Mouse (Mus musculus): ENCODE data around the gene Gm49416. TPM values are rescaled to one million over a fixed set of nuclear protein-coding genes. Genes with fewer than 3 reads are reported as not detected.
"Not testable (repeated sequence)": the region's sequence is repeated elsewhere in the genome, so short reads cannot be mapped to it uniquely, and the experiment has no call there.

The Gm49416 gene
- polyA plus RNA-seq, 1 experiment from 2014 or later = not detected

GRCm38 (mm10) chr19:8881034-8881392 is 7.7 kb upstream of the Gm49416 start:
- H3K4me2 ChIP-seq = peak overlapping the region; percentile 87
- peak overlapping the region; percentile 93 for H3K9ac ChIP-seq
- H3K4me1 ChIP-seq = peaks cover 9% of the 10 kb centered on the region
- H3K9me3 ChIP-seq = no peaks in the 10 kb centered on the region
- WGBS = 20% methylated on average over 3 of the region's 3 CpGs
- no peaks in the 10 kb centered on the region for H3K27me3 ChIP-seq
- H3K27ac ChIP-seq = no peak overlapping the region
- peak overlapping the region; percentile 86 for H3K4me3 ChIP-seq
- peaks cover 25% of the 10 kb centered on the region for H3K36me3 ChIP-seq
- no peak for ATAC-seq (ENCODE audit: insufficient number of reproducible peaks, insufficient read depth, low FRiP score, low TSS enrichment, low read depth)

- H3K4me1 ChIP-seq = peaks cover 19% of the 10 kb centered on the region
- H3K4me2 ChIP-seq = no peak within 1 kb of the TSS
- WGBS = 79% methylated on average over 3 of the region's 3 CpGs
- no peak within 1 kb of the TSS for H3K9ac ChIP-seq
- H3K36me3 ChIP-seq = peaks cover 10% of the 10 kb centered on the region
- ATAC-seq (ENCODE audit: insufficient number of reproducible peaks, insufficient read depth, low FRiP score, low TSS enrichment, low read depth) = no peak
- H3K27me3 ChIP-seq = no peaks in the 10 kb centered on the region
- no peaks in the 10 kb centered on the region for H3K9me3 ChIP-seq
- no peak within 1 kb of the TSS for H3K4me3 ChIP-seq
- no peak within 1 kb of the TSS for H3K27ac ChIP-seq
Measured at GRCm38 (mm10) chr19:8883616-8884015, 5.1 kb upstream of the Gm49416 start, which contains the start of the genes Lbhd1 and Gm49403. Lbhd1 (plus strand) TSS chr19:8883732. Gm49403 (plus strand) TSS chr19:8883930.

- H3K9me3 ChIP-seq = no peaks in the 10 kb centered on the region
- H3K27me3 ChIP-seq = no peaks in the 10 kb centered on the region
- WGBS = 45% methylated on average over 1 of the region's 1 CpGs
- peak overlapping the region; percentile 71 for H3K4me3 ChIP-seq
- H3K4me1 ChIP-seq = peaks cover 17% of the 10 kb centered on the region
- peaks cover 16% of the 10 kb centered on the region for H3K36me3 ChIP-seq
- H3K9ac ChIP-seq = peak overlapping the region; percentile 93; the same call in 1 of the 2 replicates
- peak overlapping the region; percentile 91 for H3K27ac ChIP-seq
- no peak for ATAC-seq (ENCODE audit: insufficient number of reproducible peaks, insufficient read depth, low FRiP score, low TSS enrichment, low read depth)
- H3K4me2 ChIP-seq = peak overlapping the region; percentile 67
Measured at GRCm38 (mm10) chr19:8886916-8887584, 1.7 kb upstream of the Gm49416 start.

DNA sequence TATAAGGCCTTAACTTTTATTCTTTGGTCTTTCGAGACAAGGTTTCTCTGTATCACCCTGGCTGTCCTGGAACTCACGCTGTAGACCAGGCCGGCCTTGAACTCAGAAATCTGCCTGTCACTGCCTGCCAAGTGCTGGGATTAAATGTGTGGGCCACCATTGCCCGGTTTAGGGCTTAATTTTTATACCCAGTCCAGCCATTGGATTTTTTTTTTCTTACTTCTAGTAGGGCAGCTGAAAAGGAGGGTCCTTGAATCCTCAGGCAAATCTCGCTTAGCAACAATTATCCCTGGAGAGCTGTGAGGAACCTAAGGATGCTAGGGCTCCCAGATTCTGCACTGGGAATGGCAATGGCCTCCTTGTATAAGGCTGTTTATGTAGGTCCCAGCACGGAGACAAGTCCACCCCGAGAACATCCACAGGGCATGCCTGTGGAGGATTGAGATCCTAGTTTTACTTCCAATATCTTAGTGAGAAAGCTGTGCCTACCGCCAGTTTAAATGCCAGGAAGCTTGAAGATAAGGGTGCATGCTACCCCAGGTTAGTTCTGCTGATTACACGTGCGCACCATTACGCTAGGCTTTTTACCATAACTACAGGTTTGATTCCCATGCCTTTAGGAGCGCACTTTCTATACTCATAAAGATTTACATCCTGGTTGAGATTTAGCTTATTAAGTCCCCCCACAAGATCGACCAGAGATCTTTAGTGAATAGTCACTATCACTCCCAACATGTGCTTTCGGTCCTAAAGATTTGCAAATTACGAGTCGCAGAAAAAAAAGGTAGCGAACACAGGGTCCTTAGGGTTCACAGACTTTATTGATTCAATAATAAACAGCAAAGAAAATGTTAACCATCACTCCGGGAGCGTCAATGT is 902 bp upstream of the Gm49416 start:
- Histone ChIP-seq H3K36me3 (peaks cover 16% of the 10 kb centered on the region), H3K9me3 (no peaks in the 10 kb centered on the region), H3K27ac (peak overlapping the region; percentile 91), H3K27me3 (no peaks in the 10 kb centered on the region), H3K9ac (peak overlapping the region; percentile 93), H3K4me1 (peaks cover 17% of the 10 kb centered on the region), H3K4me3 (peak overlapping the region; percentile 71), H3K4me2 (peak overlapping the region; percentile 67)
- no peak for ATAC-seq (ENCODE audit: insufficient number of reproducible peaks, insufficient read depth, low FRiP score, low TSS enrichment, low read depth)
- WGBS = 14% methylated on average over 19 of the region's 19 CpGs

DNA sequence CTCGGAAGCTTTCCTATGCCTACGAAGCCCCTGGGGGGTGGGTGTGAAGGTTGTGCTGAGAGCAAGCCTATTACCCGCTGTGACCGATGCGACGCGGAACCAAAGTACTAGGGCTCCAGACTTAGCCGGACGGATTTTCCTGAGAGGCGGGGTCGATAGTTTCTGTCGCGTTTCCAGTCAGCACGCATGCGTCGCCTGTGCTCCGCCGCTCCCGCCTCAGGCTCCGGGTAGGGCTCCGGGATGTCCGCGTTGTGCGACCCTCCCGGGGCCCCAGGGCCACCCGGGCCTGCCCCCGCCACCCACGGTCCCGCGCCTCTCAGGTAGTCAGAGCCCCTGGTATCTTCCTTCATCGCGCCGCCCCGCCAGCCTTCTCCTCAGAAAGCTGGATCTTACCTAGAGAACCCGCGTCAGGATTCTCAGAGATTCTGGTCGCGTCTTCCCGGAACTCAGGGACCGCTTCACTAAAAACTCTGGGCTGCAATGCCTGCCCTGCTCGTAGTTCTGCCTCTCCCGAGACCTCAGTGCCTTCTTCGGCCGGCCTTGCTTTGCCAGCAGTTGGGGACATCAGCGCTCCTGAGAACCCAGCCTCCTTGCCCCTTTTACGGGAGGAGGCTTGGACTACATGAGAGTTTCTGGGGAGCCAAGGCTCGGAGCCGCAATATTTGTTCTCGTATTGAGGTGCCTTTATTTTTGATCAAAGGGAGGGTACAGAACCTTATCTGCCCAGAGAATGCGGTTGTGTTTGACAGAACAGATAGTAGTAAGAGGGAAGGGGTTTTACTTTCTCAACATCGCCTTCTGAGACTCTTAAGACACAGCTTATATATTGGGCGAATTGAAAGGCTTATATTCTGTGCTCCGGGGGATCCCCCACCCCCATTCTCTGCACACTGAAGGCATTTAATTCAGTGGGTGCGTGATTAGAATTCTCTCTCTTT is 4.4 kb downstream of the Gm49416 start, which contains the start of gene Ints5:
TSS of gene Ints5 (plus strand) at position 177 of the 938 bp plus-strand sequence.
- 3% methylated on average over 54 of the region's 54 CpGs for WGBS
- peak within 1 kb of the TSS; percentile 95 for H3K9ac ChIP-seq
- no peaks in the 10 kb centered on the region for H3K9me3 ChIP-seq
- peaks cover 43% of the 10 kb centered on the region for H3K36me3 ChIP-seq
- peak within 1 kb of the TSS; percentile 84 for H3K4me3 ChIP-seq
- peak within 1 kb of the TSS; percentile 84 for H3K27ac ChIP-seq
- no peaks in the 10 kb centered on the region for H3K27me3 ChIP-seq
- peak within 1 kb of the TSS; percentile 82 for H3K4me2 ChIP-seq
- peak; percentile 60 for ATAC-seq (ENCODE audit: insufficient number of reproducible peaks, insufficient read depth, low FRiP score, low TSS enrichment, low read depth)
- H3K4me1 ChIP-seq = peaks cover 37% of the 10 kb centered on the region

GRCm38 (mm10) chr19:8895397-8895960 is 6.8 kb downstream of the Gm49416 start:
- no peak overlapping the region for H3K4me3 ChIP-seq
- H3K9me3 ChIP-seq = no peaks in the 10 kb centered on the region
- no peak overlapping the region for H3K27ac ChIP-seq
- ATAC-seq (ENCODE audit: insufficient number of reproducible peaks, insufficient read depth, low FRiP score, low TSS enrichment, low read depth) = no peak
- peaks cover 39% of the 10 kb centered on the region for H3K4me1 ChIP-seq
- H3K27me3 ChIP-seq = no peaks in the 10 kb centered on the region
- peaks cover 40% of the 10 kb centered on the region for H3K36me3 ChIP-seq
- 89% methylated on average over 9 of the region's 9 CpGs for WGBS
- no peak overlapping the region for H3K4me2 ChIP-seq
- H3K9ac ChIP-seq = no peak overlapping the region

- ATAC-seq (ENCODE audit: insufficient number of reproducible peaks, insufficient read depth, low FRiP score, low TSS enrichment, low read depth); H3K4me2 ChIP-seq; H3K27me3 ChIP-seq; H3K27ac ChIP-seq; H3K9me3 ChIP-seq: not testable (repeated sequence)
- peak overlapping the region; percentile 74 for H3K9ac ChIP-seq
- peaks cover 34% of the 10 kb centered on the region for H3K36me3 ChIP-seq
- 91% methylated on average over 5 of the region's 5 CpGs for WGBS
- 0 out of 2 replicates have a peak overlapping the region, but pooled peaks have one; percentile 93 for H3K4me3 ChIP-seq
- peaks cover 39% of the 10 kb centered on the region for H3K4me1 ChIP-seq
Measured at GRCm38 (mm10) chr19:8896231-8896630, 7.5 kb downstream of the Gm49416 start.

DNA sequence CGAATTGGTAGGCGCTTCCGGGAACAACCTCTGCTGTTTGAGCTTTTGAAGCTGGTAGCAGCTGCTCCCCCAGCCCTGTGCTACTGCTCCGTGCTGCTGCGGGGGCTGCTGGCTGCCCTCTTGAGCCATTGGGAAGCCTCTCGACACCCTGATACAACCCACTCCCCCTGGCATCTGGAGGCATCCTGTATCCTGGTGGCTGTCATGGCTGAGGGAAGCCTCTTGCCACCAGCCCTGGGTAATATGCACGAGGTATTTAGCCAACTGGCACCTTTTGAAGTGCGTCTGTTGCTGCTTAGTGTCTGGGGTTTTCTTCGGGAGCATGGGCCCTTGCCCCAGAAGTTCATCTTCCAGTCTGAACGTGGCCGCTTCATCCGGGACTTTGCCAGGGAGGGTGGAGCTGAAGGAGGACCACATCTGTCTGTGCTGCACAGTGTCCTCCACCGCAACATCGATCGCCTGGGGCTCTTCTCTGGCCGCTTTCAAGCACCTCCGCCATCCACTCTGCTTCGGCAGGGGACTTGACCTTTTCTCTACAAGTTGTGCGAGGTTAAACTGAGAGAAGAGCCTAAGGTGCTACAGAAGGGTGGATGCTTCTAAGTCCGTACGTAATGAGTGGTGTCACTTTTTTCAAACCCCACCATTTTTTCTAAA is 8.6 kb downstream of the Gm49416 start:
- Histone ChIP-seq H3K27ac (peak overlapping the region; percentile 90), H3K4me1 (peaks cover 39% of the 10 kb centered on the region), H3K9ac (peak overlapping the region; percentile 74), H3K4me3 (peak overlapping the region; percentile 93), H3K4me2 (peak overlapping the region; percentile 84), H3K36me3 (peaks cover 33% of the 10 kb centered on the region)
- WGBS = 21% methylated on average over 21 of the region's 21 CpGs
- ATAC-seq (ENCODE audit: insufficient number of reproducible peaks, insufficient read depth, low FRiP score, low TSS enrichment, low read depth) = peak; percentile 23; the same call in 1 of the 2 replicates
- H3K9me3 ChIP-seq, H3K27me3 ChIP-seq: not testable (repeated sequence)

GRCm38 (mm10) chr19:8897865-8898495 is 9.3 kb downstream of the Gm49416 start, which contains the start of gene Ganab:
Ganab (plus strand) TSS chr19:8898071.
- H3K4me2 ChIP-seq = peak within 1 kb of the TSS; percentile 84
- H3K9me3 ChIP-seq = no peaks in the 10 kb centered on the region
- H3K27me3 ChIP-seq = no peaks in the 10 kb centered on the region
- under 1% methylated on average over 53 of the region's 53 CpGs for WGBS
- H3K4me3 ChIP-seq = peak within 1 kb of the TSS; percentile 93
- peaks cover 37% of the 10 kb centered on the region for H3K36me3 ChIP-seq
- H3K9ac ChIP-seq = peak within 1 kb of the TSS; percentile 96
- peaks cover 39% of the 10 kb centered on the region for H3K4me1 ChIP-seq
- peak within 1 kb of the TSS; percentile 90 for H3K27ac ChIP-seq
- ATAC-seq (ENCODE audit: insufficient number of reproducible peaks, insufficient read depth, low FRiP score, low TSS enrichment, low read depth) = peak; percentile 98

DNA sequence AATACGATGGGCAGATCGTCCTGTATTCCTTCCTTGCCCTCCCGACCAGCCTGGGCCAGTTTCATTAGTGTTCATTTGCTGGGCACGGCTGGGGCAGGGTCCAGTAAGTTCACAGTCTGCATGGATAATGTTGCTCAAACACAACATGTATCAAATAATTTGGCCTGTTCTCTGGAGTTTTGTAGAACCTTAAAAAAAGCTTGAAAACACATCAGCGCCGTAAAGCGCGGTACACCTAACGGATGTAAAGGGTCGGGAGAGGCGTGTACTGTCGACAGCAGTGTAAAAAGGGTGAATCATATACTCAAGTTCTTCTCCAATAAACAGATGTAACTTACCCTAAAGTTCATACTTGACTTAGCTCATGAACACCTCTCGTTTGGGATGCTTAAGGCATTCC is 9.8 kb downstream of the Gm49416 start:
- no peak for ATAC-seq (ENCODE audit: insufficient number of reproducible peaks, insufficient read depth, low FRiP score, low TSS enrichment, low read depth)
- H3K27ac ChIP-seq = peak overlapping the region; percentile 90
- peak overlapping the region; percentile 93 for H3K4me3 ChIP-seq
- peaks cover 43% of the 10 kb centered on the region for H3K36me3 ChIP-seq
- H3K9me3 ChIP-seq = no peaks in the 10 kb centered on the region
- H3K27me3 ChIP-seq = no peaks in the 10 kb centered on the region
- H3K9ac ChIP-seq = peak overlapping the region; percentile 96
- peak overlapping the region; percentile 84 for H3K4me2 ChIP-seq
- 11% methylated on average over 13 of the region's 13 CpGs for WGBS
- peaks cover 37% of the 10 kb centered on the region for H3K4me1 ChIP-seq
